Mouse (Mus musculus) liver, embryonic 11.5 days (tissue): ENCODE results near the gene Atxn10. TPM values are rescaled to one million over a fixed set of nuclear protein-coding genes. Genes with fewer than 3 reads are reported as not detected.
"Not testable (repeated sequence)": the region's sequence is repeated elsewhere in the genome, so short reads cannot be mapped to it uniquely, and the experiment has no call there.

ENCODE experiments used
- ATAC-seq: fragments of 200-750 bp; cut with Nextera tagmentation; replicated peaks from 2 replicates; pipeline ENCODE4 v1.8.0; 2017; ENCODE audit warnings: moderate number of reproducible peaks, mild to moderate bottlenecking, moderate TSS enrichment, moderate library complexity; ENCODE audit not compliant: low FRiP score
- DNase-seq: peaks from one replicate; pipeline ENCODE4 v3.0.0-alpha.2; 2017; ENCODE audit warnings: low spot score
- H3K27ac ChIP-seq: fragments of 300-500 bp; sonication (generic); 2 replicates; pipeline ENCODE4 v1.5.1; 2014; ENCODE audit warnings: mild to moderate bottlenecking, low read depth, low read length, control low read depth
- H3K27me3 ChIP-seq: fragments of 300-500 bp; sonication (generic); replicated peaks from 2 replicates; pipeline ENCODE4 v1.6.1; 2014; ENCODE audit warnings: low read length, mixed read lengths; ENCODE audit not compliant: control insufficient read depth, insufficient read depth
- H3K36me3 ChIP-seq: fragments of 300-500 bp; sonication (generic); 2 replicates; pipeline ENCODE4 v1.6.1; 2014; ENCODE audit warnings: mild to moderate bottlenecking, low read length, moderate library complexity, mixed read lengths; ENCODE audit not compliant: control insufficient read depth, insufficient read depth
- H3K4me1 ChIP-seq: fragments of 300-500 bp; sonication (generic); replicated peaks from 2 replicates; pipeline ENCODE4 v1.6.1; 2014; ENCODE audit warnings: low read length, mixed read lengths; ENCODE audit not compliant: control insufficient read depth, insufficient read depth
- H3K4me2 ChIP-seq: fragments of 300-500 bp; sonication (generic); 2 replicates; pipeline ENCODE4 v1.6.1; 2014; ENCODE audit warnings: mild to moderate bottlenecking, control low read depth, moderate library complexity
- H3K4me3 ChIP-seq: fragments of 300-500 bp; sonication (generic); 2 replicates; pipeline ENCODE4 v1.5.1; 2014; ENCODE audit warnings: low read depth, low read length, control low read depth
- H3K9ac ChIP-seq: fragments of 300-500 bp; sonication (generic); 2 replicates; pipeline ENCODE4 v1.6.1; 2014; ENCODE audit warnings: low read depth, low read length, control low read depth
- H3K9me3 ChIP-seq: fragments of 300-500 bp; sonication (generic); 2 replicates; pipeline ENCODE4 v1.6.1; 2016; ENCODE audit warnings: low read length, inconsistent platforms, mixed read lengths; ENCODE audit not compliant: control insufficient read depth
- WGBS: fragments of 180-500 bp; shearing (Covaris S2); extraction: QIAGEN DNeasy Blood & Tissue Kit; methylation state at CpG from one replicate; pipeline ENCODE4 v1.1.7; 2014; 5-methylcytosine and 5-hydroxymethylcytosine counted together
- polyA plus RNA-seq: library from polyadenylated mRNA; unstranded; fragments of >200 nt; fragmentation: Nextera tagmentation; extraction: Ambion mirVana; gene quantifications from 2 replicates; pipeline ENCODE4 v1.2.1, GENCODE M21; 2014

The Atxn10 gene
- polyA plus RNA-seq, 1 experiment from 2014 or later, result 196 TPM

DNA sequence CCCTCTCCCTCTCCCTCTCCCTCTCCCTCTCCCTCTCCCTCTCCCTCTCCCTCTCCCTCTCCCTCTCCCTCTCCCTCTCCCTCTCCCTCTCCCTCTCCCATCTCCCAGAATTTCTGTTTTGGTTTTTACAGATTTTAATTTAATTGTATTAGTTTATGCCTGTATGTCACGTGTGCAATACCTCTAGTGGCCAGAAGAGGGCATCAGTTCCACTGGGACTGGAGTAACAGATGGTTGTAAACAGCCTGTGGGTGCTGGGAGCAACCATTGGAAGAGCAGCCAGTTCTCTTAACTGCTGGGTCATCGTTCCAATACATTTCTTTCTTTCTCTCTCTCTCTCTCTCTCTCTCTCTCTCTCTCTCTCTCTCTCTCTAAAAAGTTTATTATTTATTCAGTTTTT lies 7.6 kb upstream of the Atxn10 start:
- not testable (repeated sequence) for H3K9ac ChIP-seq, H3K27me3 ChIP-seq, H3K27ac ChIP-seq, ATAC-seq, H3K36me3 ChIP-seq, H3K4me1 ChIP-seq, H3K9me3 ChIP-seq, H3K4me2 ChIP-seq, DNase-seq, H3K4me3 ChIP-seq
- 70% methylated on average over 2 of the region's 2 CpGs for WGBS

- Histone ChIP-seq H3K9me3 (no peaks in the 10 kb centered on the region), H3K27ac (peak overlapping the region; percentile 55; the same call in 1 of the 2 replicates), H3K4me3 (no peak overlapping the region), H3K36me3 (no peaks in the 10 kb centered on the region), H3K9ac (no peak overlapping the region), H3K4me1 (no peaks in the 10 kb centered on the region; the same call in 1 of the 2 replicates), H3K27me3 (no peaks in the 10 kb centered on the region), H3K4me2 (no peak overlapping the region; the same call in 1 of the 2 replicates)
- 85% methylated on average over 5 of the region's 5 CpGs for WGBS
- ATAC-seq, result no peak
- DNase-seq, result no peak
Measured at GRCm38 (mm10) chr15:85329096-85329495, 6.9 kb upstream of the Atxn10 start.

- H3K4me2 ChIP-seq, result no peak overlapping the region
Measured at GRCm38 (mm10) chr15:85330024-85330423, 6.0 kb upstream of the Atxn10 start.

DNA sequence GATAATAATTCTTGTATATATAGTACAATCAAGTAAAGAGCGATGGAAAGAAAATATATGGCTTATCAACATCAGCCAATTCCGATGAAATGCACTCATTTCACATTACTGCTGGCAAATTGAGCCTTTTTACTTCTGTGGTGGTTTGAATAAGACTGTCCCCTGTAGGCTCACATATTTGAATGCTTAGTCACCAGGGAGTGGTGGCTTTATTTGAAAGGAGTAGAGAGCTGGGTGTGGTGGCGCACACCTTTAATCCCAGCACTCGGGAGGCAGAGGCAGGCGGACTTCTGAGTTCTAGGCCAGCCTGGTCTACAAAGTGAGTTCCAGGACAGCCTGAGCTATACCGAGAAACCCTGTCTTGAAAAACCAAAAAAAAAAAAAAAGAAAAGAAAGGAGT lies 2.5 kb upstream of the Atxn10 start:
- not testable (repeated sequence) for H3K4me2 ChIP-seq, H3K36me3 ChIP-seq, DNase-seq, H3K9ac ChIP-seq, H3K27ac ChIP-seq, ATAC-seq, H3K4me3 ChIP-seq, H3K9me3 ChIP-seq, H3K27me3 ChIP-seq
- 86% methylated on average over 6 of the region's 6 CpGs for WGBS
- peaks cover 12% of the 10 kb centered on the region for H3K4me1 ChIP-seq

More at GRCm38 (mm10) chr15:85330024-85330423, 6.0 kb upstream of the Atxn10 start:
- no peak; the same call in 1 of the 2 replicates for ATAC-seq
- WGBS, result 65% methylated on average over 6 of the region's 6 CpGs
- H3K27ac ChIP-seq, result no peak overlapping the region
- no peaks in the 10 kb centered on the region; the same call in 1 of the 2 replicates for H3K4me1 ChIP-seq
- no peaks in the 10 kb centered on the region for H3K36me3 ChIP-seq
- H3K4me3 ChIP-seq, result no peak overlapping the region
- H3K9me3 ChIP-seq, result no peaks in the 10 kb centered on the region
- DNase-seq, result no peak
- no peaks in the 10 kb centered on the region for H3K27me3 ChIP-seq
- H3K9ac ChIP-seq, result no peak overlapping the region

GRCm38 (mm10) chr15:85334234-85334633 lies 1.8 kb upstream of the Atxn10 start:
- Histone ChIP-seq H3K4me2 (no peak overlapping the region), H3K27me3 (no peaks in the 10 kb centered on the region), H3K4me1 (peaks cover 12% of the 10 kb centered on the region), H3K9ac (no peak overlapping the region), H3K9me3 (no peaks in the 10 kb centered on the region), H3K27ac (no peak overlapping the region), H3K4me3 (no peak overlapping the region), H3K36me3 (no peaks in the 10 kb centered on the region)
- no peak for ATAC-seq
- no peak for DNase-seq
- WGBS, result 51% methylated on average over 3 of the region's 3 CpGs

- peak; percentile 88 for ATAC-seq
- H3K27me3 ChIP-seq, result no peaks in the 10 kb centered on the region
- H3K9me3 ChIP-seq, result no peaks in the 10 kb centered on the region
- peak overlapping the region; percentile 94 for H3K4me3 ChIP-seq
- peak overlapping the region; percentile 92 for H3K9ac ChIP-seq
- DNase-seq, result peak; percentile 80
- peaks cover 18% of the 10 kb centered on the region for H3K4me1 ChIP-seq
- WGBS, result under 1% methylated on average over 54 of the region's 54 CpGs
- H3K36me3 ChIP-seq, result 0 out of 2 replicates have a peak, but pooled peaks cover 2% of the 10 kb centered on the region
- peak overlapping the region; percentile 91 for H3K27ac ChIP-seq
- peak overlapping the region; percentile 98 for H3K4me2 ChIP-seq
Measured at GRCm38 (mm10) chr15:85336301-85336991, 401 bp downstream of the Atxn10 start.

GRCm38 (mm10) chr15:85337219-85337618 lies 1.2 kb downstream of the Atxn10 start:
- peak overlapping the region; percentile 98 for H3K4me2 ChIP-seq
- H3K27ac ChIP-seq, result peak overlapping the region; percentile 91; the same call in 1 of the 2 replicates
- H3K4me1 ChIP-seq, result peaks cover 19% of the 10 kb centered on the region
- ATAC-seq (0 out of 2 replicates have a peak, but pooled peaks have one; percentile 30), DNase-seq (no peak)
- H3K9me3 ChIP-seq, result no peaks in the 10 kb centered on the region
- H3K9ac ChIP-seq, result peak overlapping the region; percentile 92
- no peaks in the 10 kb centered on the region for H3K27me3 ChIP-seq
- 18% methylated on average over 9 of the region's 9 CpGs for WGBS
- 0 out of 2 replicates have a peak, but pooled peaks cover 2% of the 10 kb centered on the region for H3K36me3 ChIP-seq
- H3K4me3 ChIP-seq, result peak overlapping the region; percentile 94

GRCm38 (mm10) chr15:85337979-85338378 lies 1.9 kb downstream of the Atxn10 start:
- Histone ChIP-seq H3K4me2 (no peak overlapping the region), H3K36me3 (0 out of 2 replicates have a peak, but pooled peaks cover 2% of the 10 kb centered on the region), H3K9ac (no peak overlapping the region), H3K9me3 (no peaks in the 10 kb centered on the region), H3K27ac (no peak overlapping the region), H3K4me3 (no peak overlapping the region), H3K27me3 (no peaks in the 10 kb centered on the region), H3K4me1 (peaks cover 24% of the 10 kb centered on the region)
- WGBS, result 91% methylated on average over 5 of the region's 5 CpGs
- DNase-seq (no peak), ATAC-seq (no peak)

DNA sequence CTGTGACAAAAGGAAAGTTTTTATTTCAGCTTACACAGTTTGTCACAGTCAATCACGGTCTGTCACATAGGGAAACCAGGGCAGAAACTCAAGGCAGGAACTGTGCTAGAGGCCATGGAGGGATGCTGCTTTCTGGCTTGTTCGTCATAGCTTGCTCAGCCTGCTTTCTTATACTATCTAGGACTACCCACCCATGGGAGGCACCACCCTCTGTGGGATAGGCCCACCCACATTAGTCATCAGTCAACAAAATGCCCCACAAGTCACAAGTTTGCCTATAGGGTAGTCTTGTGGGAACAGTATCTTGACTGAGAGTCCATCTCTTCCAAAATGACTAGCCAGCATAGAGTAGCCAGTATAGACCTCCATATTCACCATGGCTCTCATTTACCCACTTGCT lies 6.2 kb downstream of the Atxn10 start:
- Histone ChIP-seq H3K36me3 (0 out of 2 replicates have a peak, but pooled peaks cover 2% of the 10 kb centered on the region), H3K27ac (no peak overlapping the region), H3K9me3 (no peaks in the 10 kb centered on the region), H3K9ac (no peak overlapping the region), H3K4me2 (no peak overlapping the region), H3K4me1 (peaks cover 29% of the 10 kb centered on the region), H3K27me3 (no peaks in the 10 kb centered on the region), H3K4me3 (no peak overlapping the region)
- ATAC-seq (peak; percentile 51), DNase-seq (no peak)
- WGBS, result 80% methylated on average over 2 of the region's 2 CpGs
